Mouse (Mus musculus) heart, embryonic 14.5 days (tissue): Measurements from ENCODE around the gene Elp5. TPM values are rescaled to one million over a fixed set of nuclear protein-coding genes. Genes with fewer than 3 reads are reported as not detected.

Experiments
- ATAC-seq: fragments of 200-750 bp; cut with Nextera tagmentation; 2 replicates; pipeline ENCODE4 v1.8.0; 2017; ENCODE audit warnings: low read depth, moderate TSS enrichment; ENCODE audit not compliant: insufficient number of reproducible peaks, insufficient read depth, low FRiP score
- H3K27ac ChIP-seq, 2 experiments: fragments of 200-500 bp in 1 of 2; fragments of 300-500 bp in 1 of 2; sonication (generic) in 1 of 2; replicated peaks in 1 of 2; 2 replicates each; pipeline ENCODE4 v1.5.1; 2012 to 2014; ENCODE audit warnings: low read depth in 2 of 2, low read length in 2 of 2, control low read depth in 1 of 2, mild to moderate bottlenecking in 1 of 2, mixed read lengths in 1 of 2; ENCODE audit not compliant: control insufficient read depth in 1 of 2, insufficient read depth in 1 of 2
- H3K27me3 ChIP-seq: fragments of 300-500 bp; sonication (generic); 2 replicates; pipeline ENCODE4 v1.6.1; 2014; ENCODE audit warnings: mild to moderate bottlenecking, low read length, control low read depth; ENCODE audit not compliant: control insufficient read depth, insufficient read depth
- H3K36me3 ChIP-seq: fragments of 300-500 bp; sonication (generic); 2 replicates; pipeline ENCODE4 v1.6.1; 2014; ENCODE audit warnings: mild to moderate bottlenecking, control low read depth, low read length, mixed read lengths; ENCODE audit not compliant: control insufficient read depth, insufficient read depth
- H3K4me1 ChIP-seq, 2 experiments: fragments of 200-500 bp in 1 of 2; fragments of 300-500 bp in 1 of 2; sonication (generic) in 1 of 2; 2 replicates each; pipeline ENCODE4 v1.6.1; 2012 to 2014; ENCODE audit warnings: low read length in 2 of 2, control low read depth in 1 of 2, mixed read lengths in 1 of 2; ENCODE audit not compliant: control insufficient read depth in 2 of 2, insufficient read depth in 2 of 2
- H3K4me2 ChIP-seq: fragments of 300-500 bp; sonication (generic); 2 replicates; pipeline ENCODE4 v1.6.1; 2014; ENCODE audit warnings: mild to moderate bottlenecking, low read length
- H3K4me3 ChIP-seq, 2 experiments: fragments of 200-500 bp in 1 of 2; fragments of 300-500 bp in 1 of 2; sonication (generic) in 1 of 2; 2 replicates each; pipeline ENCODE4 v1.5.1; 2012 to 2014; ENCODE audit warnings: low read length in 2 of 2, mild to moderate bottlenecking in 2 of 2, control low read depth in 1 of 2, low read depth in 1 of 2, moderate library complexity in 1 of 2; ENCODE audit not compliant: control insufficient read depth in 1 of 2, insufficient read depth in 1 of 2
- H3K9ac ChIP-seq: fragments of 300-500 bp; sonication (generic); 2 replicates; pipeline ENCODE4 v1.6.1; 2014; ENCODE audit warnings: mild to moderate bottlenecking, low read length
- H3K9me3 ChIP-seq: fragments of 300-500 bp; sonication (generic); 2 replicates; pipeline ENCODE4 v1.6.1; 2016; ENCODE audit warnings: low read length, control low read depth; ENCODE audit not compliant: control insufficient read depth
- WGBS: fragments of 180-500 bp; shearing (Covaris S2); extraction: QIAGEN DNeasy Blood & Tissue Kit; methylation state at CpG from one replicate; pipeline ENCODE4 v1.1.7; 2014; 5-methylcytosine and 5-hydroxymethylcytosine counted together
- polyA plus RNA-seq: library from polyadenylated mRNA; unstranded; fragments of >200 nt; fragmentation: Nextera tagmentation; extraction: Ambion mirVana; gene quantifications from 2 replicates; pipeline ENCODE4 v1.2.1, GENCODE M21; 2014

The Elp5 gene
- polyA plus RNA-seq, 1 experiment from 2014 or later, result 114 TPM

- Histone ChIP-seq H3K4me3 (peak overlapping the region; percentile 48 to 57), H3K27ac (peak overlapping the region in 1 of 2 experiments; percentile 28; a peak in 1 of 4 replicates), H3K4me1 (peaks cover 20 to 27% of the 10 kb centered on the region in 2 experiments), H3K27me3 (peaks cover 23% of the 10 kb centered on the region; the same call in 1 of the 2 replicates), H3K9ac (peak overlapping the region; percentile 77), H3K9me3 (no peaks in the 10 kb centered on the region), H3K36me3 (no peaks in the 10 kb centered on the region), H3K4me2 (peak overlapping the region; percentile 99)
- WGBS, result 2% methylated on average over 29 of the region's 30 CpGs
- 0 out of 2 replicates have a peak, but pooled peaks have one; percentile 14 for ATAC-seq
Measured at GRCm38 (mm10) chr11:69936156-69936555, 46.2 kb downstream of the Elp5 start.

- Histone ChIP-seq H3K9ac (peak within 1 kb of the TSS; percentile 77), H3K36me3 (no peaks in the 10 kb centered on the region), H3K27ac (peak within 1 kb of the TSS in 1 of 2 experiments; percentile 28; a peak in 1 of 4 replicates), H3K4me3 (peak within 1 kb of the TSS; percentile 48 to 57), H3K4me1 (peaks cover 20 to 27% of the 10 kb centered on the region in 2 experiments), H3K9me3 (no peaks in the 10 kb centered on the region), H3K4me2 (peak within 1 kb of the TSS; percentile 99), H3K27me3 (peaks cover 23% of the 10 kb centered on the region; the same call in 1 of the 2 replicates)
- 2% methylated on average over 59 of the region's 62 CpGs for WGBS
- peak; percentile 82 for ATAC-seq
Measured at GRCm38 (mm10) chr11:69935137-69935879, 47.0 kb downstream of the Elp5 start, which contains the start of gene Ybx2. Ybx2 (plus strand) TSS chr11:69935796.

GRCm38 (mm10) chr11:69934681-69935080, 47.6 kb downstream of the Elp5 start:
- Histone ChIP-seq H3K4me1 (peaks cover 20 to 27% of the 10 kb centered on the region in 2 experiments), H3K36me3 (no peaks in the 10 kb centered on the region), H3K27ac (no peak overlapping the region), H3K4me3 (peak overlapping the region in 1 of 2 experiments; percentile 5; a peak in 1 of 4 replicates), H3K9me3 (no peaks in the 10 kb centered on the region), H3K4me2 (peak overlapping the region; percentile 58), H3K9ac (no peak overlapping the region), H3K27me3 (peaks cover 22% of the 10 kb centered on the region; the same call in 1 of the 2 replicates)
- WGBS, result 16% methylated on average over 6 of the region's 6 CpGs
- no peak for ATAC-seq

GRCm38 (mm10) chr11:69934169-69934568, 48.1 kb downstream of the Elp5 start:
- Histone ChIP-seq H3K9me3 (no peaks in the 10 kb centered on the region), H3K4me3 (peak overlapping the region in 1 of 2 experiments; percentile 5; a peak in 1 of 4 replicates), H3K9ac (0 out of 2 replicates have a peak overlapping the region, but pooled peaks have one; percentile 4), H3K36me3 (no peaks in the 10 kb centered on the region), H3K4me2 (peak overlapping the region; percentile 58), H3K27me3 (peaks cover 17% of the 10 kb centered on the region; the same call in 1 of the 2 replicates), H3K4me1 (peaks cover 20 to 27% of the 10 kb centered on the region in 2 experiments), H3K27ac (no peak overlapping the region)
- ATAC-seq, result 0 out of 2 replicates have a peak, but pooled peaks have one; percentile 46
- under 1% methylated on average over 18 of the region's 18 CpGs for WGBS

GRCm38 (mm10) chr11:69933066-69933465, 49.3 kb downstream of the Elp5 start:
- no peak for ATAC-seq
- no peak overlapping the region for H3K9ac ChIP-seq

GRCm38 (mm10) chr11:69932254-69932653, 50.1 kb downstream of the Elp5 start:
- Histone ChIP-seq H3K9me3 (no peaks in the 10 kb centered on the region), H3K27me3 (peaks cover 3% of the 10 kb centered on the region; the same call in 1 of the 2 replicates), H3K36me3 (no peaks in the 10 kb centered on the region), H3K9ac (no peak overlapping the region), H3K4me1 (peaks cover 13 to 16% of the 10 kb centered on the region in 2 experiments), H3K4me2 (no peak overlapping the region), H3K27ac (no peak overlapping the region), H3K4me3 (no peak overlapping the region)
- ATAC-seq, result no peak
- WGBS, result 24% methylated on average over 3 of the region's 3 CpGs

More at GRCm38 (mm10) chr11:69933066-69933465, 49.3 kb downstream of the Elp5 start:
- Histone ChIP-seq H3K27ac (no peak overlapping the region), H3K27me3 (peaks cover 6% of the 10 kb centered on the region; the same call in 1 of the 2 replicates), H3K4me3 (no peak overlapping the region), H3K4me1 (peaks cover 19 to 23% of the 10 kb centered on the region in 2 experiments), H3K9me3 (no peaks in the 10 kb centered on the region), H3K36me3 (no peaks in the 10 kb centered on the region), H3K4me2 (no peak overlapping the region)
- 73% methylated on average over 4 of the region's 4 CpGs for whole genome bisulfite sequencing

- H3K4me2 ChIP-seq, result no peak overlapping the region
- 56% methylated on average over 8 of the region's 8 CpGs for WGBS
- H3K36me3 ChIP-seq, result no peaks in the 10 kb centered on the region
- no peaks in the 10 kb centered on the region for H3K9me3 ChIP-seq
- no peak for ATAC-seq
- peaks cover 2% of the 10 kb centered on the region; the same call in 1 of the 2 replicates for H3K27me3 ChIP-seq
- peaks cover 8 to 12% of the 10 kb centered on the region in 2 experiments for H3K4me1 ChIP-seq
- H3K27ac ChIP-seq, result no peak overlapping the region
- H3K4me3 ChIP-seq, result no peak overlapping the region
- H3K9ac ChIP-seq, result no peak overlapping the region
Measured at GRCm38 (mm10) chr11:69931769-69932168, 50.5 kb downstream of the Elp5 start.
